Mouse (Mus musculus) small intestine, adult 2 months (tissue): ENCODE measurements around the gene Mbtd1. TPM values are rescaled to one million over a fixed set of nuclear protein-coding genes. Genes with fewer than 3 reads are reported as not detected.

ENCODE experiments used
- H3K27ac ChIP-seq: fragments of 200-500 bp; 2 replicates; pipeline ENCODE4 v1.5.1; 2012; ENCODE audit warnings: low read depth, low read length, control low read depth, inconsistent platforms; ENCODE audit not compliant: insufficient read depth
- H3K27me3 ChIP-seq: fragments of 200-500 bp; 2 replicates; pipeline ENCODE4 v1.6.1; 2012; ENCODE audit warnings: mild to moderate bottlenecking, moderate library complexity, low read length, inconsistent platforms; ENCODE audit not compliant: control insufficient read depth, insufficient read depth
- H3K36me3 ChIP-seq: fragments of 200-500 bp; 2 replicates; pipeline ENCODE4 v1.6.1; 2012; ENCODE audit warnings: mild to moderate bottlenecking, low read length, control low read depth, inconsistent platforms; ENCODE audit not compliant: control insufficient read depth, insufficient read depth
- H3K4me1 ChIP-seq: fragments of 200-500 bp; 2 replicates; pipeline ENCODE4 v1.6.1; 2012; ENCODE audit warnings: low read length, inconsistent platforms, mixed read lengths; ENCODE audit not compliant: control insufficient read depth, insufficient read depth, insufficient read length
- H3K4me3 ChIP-seq: fragments of 200-500 bp; 2 replicates; pipeline ENCODE4 v1.5.1; 2012; ENCODE audit warnings: low read depth, mild to moderate bottlenecking, control low read depth, inconsistent platforms, low read length, moderate library complexity
- CTCF ChIP-seq: fragments of 200-500 bp; IDR thresholded peaks from 2 replicates; pipeline ENCODE4 v1.5.1; 2012; ENCODE audit warnings: low read depth, mild to moderate bottlenecking, control low read depth, inconsistent platforms, low read length, moderate library complexity, mixed read lengths; ENCODE audit not compliant: insufficient replicate concordance, insufficient read length; ENCODE audit errors: extremely low read depth
- POLR2A ChIP-seq: fragments of 200-500 bp; IDR thresholded peaks from 2 replicates; pipeline ENCODE4 v1.6.1; 2012; ENCODE audit warnings: low read depth, mild to moderate bottlenecking, control low read depth, inconsistent platforms, low read length, moderate library complexity
- WGBS: fragments of 180-500 bp; shearing (Covaris S2); methylation state at CpG from one replicate; pipeline ENCODE4 v1.1.7; 2018; 5-methylcytosine and 5-hydroxymethylcytosine counted together
- polyA plus RNA-seq: library from polyadenylated mRNA; depleted of rRNA; stranded (reverse); fragments of >200 nt; gene quantifications from 2 replicates; pipeline ENCODE4 v1.2.3, GENCODE M21; 2012; rRNA removed

The Mbtd1 gene
- polyA plus RNA-seq, 1 experiment: 0.91 TPM

- WGBS: 79% methylated on average over 4 of the region's 4 CpGs
- H3K36me3 ChIP-seq: no peaks in the 10 kb centered on the region
- H3K27ac ChIP-seq: peak overlapping the region; percentile 80
- H3K4me1 ChIP-seq: peaks cover 14% of the 10 kb centered on the region; the same call in 1 of the 2 replicates
- no peak overlapping the region for H3K4me3 ChIP-seq
- no peaks in the 10 kb centered on the region for H3K27me3 ChIP-seq
- TF ChIP-seq CTCF: no peak
- no peak for TF ChIP-seq POLR2A
Measured at GRCm38 (mm10) chr11:93987026-93987425, 101.4 kb downstream of the Mbtd1 start.

- Histone ChIP-seq H3K27ac (peak overlapping the region; percentile 80), H3K36me3 (no peaks in the 10 kb centered on the region), H3K27me3 (no peaks in the 10 kb centered on the region), H3K4me1 (peaks cover 14% of the 10 kb centered on the region; the same call in 1 of the 2 replicates), H3K4me3 (no peak overlapping the region)
- 29% methylated on average over 8 of the region's 8 CpGs for WGBS
- no peak for TF ChIP-seq POLR2A
- TF ChIP-seq CTCF: no peak
Measured at GRCm38 (mm10) chr11:93987625-93988327, 102.1 kb downstream of the Mbtd1 start.

GRCm38 (mm10) chr11:93988328-93989062 lies 102.8 kb downstream of the Mbtd1 start:
- peaks cover 14% of the 10 kb centered on the region; the same call in 1 of the 2 replicates for H3K4me1 ChIP-seq
- H3K27me3 ChIP-seq: no peaks in the 10 kb centered on the region
- H3K4me3 ChIP-seq: no peak overlapping the region
- no peaks in the 10 kb centered on the region for H3K36me3 ChIP-seq
- peak overlapping the region; percentile 80 for H3K27ac ChIP-seq
- TF ChIP-seq CTCF: no peak
- WGBS: 34% methylated on average over 12 of the region's 12 CpGs

- no peak for TF ChIP-seq CTCF
- TF ChIP-seq POLR2A: no peak
- WGBS: 37% methylated on average over 5 of the region's 5 CpGs
- peak overlapping the region; percentile 100 for H3K27ac ChIP-seq
- no peaks in the 10 kb centered on the region for H3K36me3 ChIP-seq
- no peak overlapping the region; the same call in 1 of the 2 replicates for H3K4me3 ChIP-seq
- H3K4me1 ChIP-seq: peaks cover 2% of the 10 kb centered on the region; the same call in 1 of the 2 replicates
- H3K27me3 ChIP-seq: no peaks in the 10 kb centered on the region
Measured at GRCm38 (mm10) chr11:93994531-93994930, 108.9 kb downstream of the Mbtd1 start.

- Histone ChIP-seq H3K4me1 (peaks cover 2% of the 10 kb centered on the region; the same call in 1 of the 2 replicates), H3K27me3 (no peaks in the 10 kb centered on the region), H3K27ac (peak overlapping the region; percentile 100), H3K4me3 (peak overlapping the region; percentile 81), H3K36me3 (no peaks in the 10 kb centered on the region)
- TF ChIP-seq CTCF (no peak), POLR2A (peak; percentile 65; the same call in 1 of the 2 replicates)
- WGBS: under 1% methylated on average over 15 of the region's 15 CpGs
Measured at GRCm38 (mm10) chr11:93995111-93995719, 109.6 kb downstream of the Mbtd1 start.

- H3K36me3 ChIP-seq: no peaks in the 10 kb centered on the region
- peaks cover 2% of the 10 kb centered on the region; the same call in 1 of the 2 replicates for H3K4me1 ChIP-seq
- under 1% methylated on average over 69 of the region's 70 CpGs for WGBS
- peak within 1 kb of the TSS; percentile 81 for H3K4me3 ChIP-seq
- H3K27ac ChIP-seq: peak within 1 kb of the TSS; percentile 100
- TF ChIP-seq POLR2A: peak; percentile 81
- TF ChIP-seq CTCF: no peak
- no peaks in the 10 kb centered on the region for H3K27me3 ChIP-seq
Measured at GRCm38 (mm10) chr11:93995720-93996305, 110.2 kb downstream of the Mbtd1 start, which contains the start of gene Spag9. Gene Spag9, plus strand, starts transcription at chr11:93996091.

Other genes starting within 250 kb of the Mbtd1 start
- 1.9 and 2.7 TPM in 2 replicates for gene Utp18, start 86 bp upstream of the Mbtd1 start, polyA plus RNA-seq
- gene Nme2, start 70.4 kb downstream of the Mbtd1 start, polyA plus RNA-seq: 104 and 114 TPM in 2 replicates
- gene Gm20390, start 82.4 kb downstream of the Mbtd1 start, polyA plus RNA-seq: 6.9 and 8.5 TPM in 2 replicates
- 43.7 and 50.1 TPM in 2 replicates for gene Nme1, start 82.7 kb downstream of the Mbtd1 start, polyA plus RNA-seq
- gene Spag9, start 110.2 kb downstream of the Mbtd1 start, polyA plus RNA-seq: 20.5 and 32.4 TPM in 2 replicates